Mouse (Mus musculus) intestine, embryonic 15.5 days (tissue): ENCODE data around the gene Adal. TPM values are rescaled to one million over a fixed set of nuclear protein-coding genes. Genes with fewer than 3 reads are reported as not detected.

ENCODE experiments used
- ATAC-seq: fragments of 200-750 bp; cut with Nextera tagmentation; 2 replicates; pipeline ENCODE4 v1.8.0; 2017; ENCODE audit warnings: moderate TSS enrichment, moderate library complexity
- H3K27ac ChIP-seq: fragments of 300-500 bp; sonication (generic); 2 replicates; pipeline ENCODE4 v1.5.1; 2015; ENCODE audit warnings: mild to moderate bottlenecking, inconsistent platforms
- H3K27me3 ChIP-seq: fragments of 300-500 bp; sonication (generic); replicated peaks from 2 replicates; pipeline ENCODE4 v1.6.1; 2015; ENCODE audit warnings: inconsistent platforms
- H3K36me3 ChIP-seq: fragments of 300-500 bp; sonication (generic); 2 replicates; pipeline ENCODE4 v1.6.1; 2015; ENCODE audit warnings: inconsistent platforms
- H3K4me1 ChIP-seq: fragments of 300-500 bp; sonication (generic); replicated peaks from 2 replicates; pipeline ENCODE4 v1.6.1; 2015; ENCODE audit warnings: inconsistent platforms
- H3K4me2 ChIP-seq: fragments of 300-500 bp; sonication (generic); replicated peaks from 2 replicates; pipeline ENCODE4 v1.6.1; 2015; ENCODE audit warnings: mild to moderate bottlenecking, inconsistent platforms
- H3K4me3 ChIP-seq: fragments of 300-500 bp; sonication (generic); replicated peaks from 2 replicates; pipeline ENCODE4 v1.5.1; 2015; ENCODE audit warnings: inconsistent platforms
- H3K9ac ChIP-seq: fragments of 300-500 bp; sonication (generic); 2 replicates; pipeline ENCODE4 v1.6.1; 2015; ENCODE audit warnings: inconsistent platforms
- H3K9me3 ChIP-seq: fragments of 300-500 bp; sonication (generic); 2 replicates; pipeline ENCODE4 v1.6.1; 2016; ENCODE audit warnings: inconsistent platforms
- WGBS: fragments of 180-500 bp; shearing (Covaris S2); methylation state at CpG from one replicate; pipeline ENCODE4 v1.1.7; 2015; 5-methylcytosine and 5-hydroxymethylcytosine counted together
- polyA plus RNA-seq: library from polyadenylated mRNA; unstranded; fragments of >200 nt; fragmentation: Nextera tagmentation; extraction: Ambion mirVana; gene quantifications from 2 replicates; pipeline ENCODE4 v1.2.1, GENCODE M21; 2015

Adal gene
- polyA plus RNA-seq, 1 experiment from 2014 or later = 18.2 TPM

DNA sequence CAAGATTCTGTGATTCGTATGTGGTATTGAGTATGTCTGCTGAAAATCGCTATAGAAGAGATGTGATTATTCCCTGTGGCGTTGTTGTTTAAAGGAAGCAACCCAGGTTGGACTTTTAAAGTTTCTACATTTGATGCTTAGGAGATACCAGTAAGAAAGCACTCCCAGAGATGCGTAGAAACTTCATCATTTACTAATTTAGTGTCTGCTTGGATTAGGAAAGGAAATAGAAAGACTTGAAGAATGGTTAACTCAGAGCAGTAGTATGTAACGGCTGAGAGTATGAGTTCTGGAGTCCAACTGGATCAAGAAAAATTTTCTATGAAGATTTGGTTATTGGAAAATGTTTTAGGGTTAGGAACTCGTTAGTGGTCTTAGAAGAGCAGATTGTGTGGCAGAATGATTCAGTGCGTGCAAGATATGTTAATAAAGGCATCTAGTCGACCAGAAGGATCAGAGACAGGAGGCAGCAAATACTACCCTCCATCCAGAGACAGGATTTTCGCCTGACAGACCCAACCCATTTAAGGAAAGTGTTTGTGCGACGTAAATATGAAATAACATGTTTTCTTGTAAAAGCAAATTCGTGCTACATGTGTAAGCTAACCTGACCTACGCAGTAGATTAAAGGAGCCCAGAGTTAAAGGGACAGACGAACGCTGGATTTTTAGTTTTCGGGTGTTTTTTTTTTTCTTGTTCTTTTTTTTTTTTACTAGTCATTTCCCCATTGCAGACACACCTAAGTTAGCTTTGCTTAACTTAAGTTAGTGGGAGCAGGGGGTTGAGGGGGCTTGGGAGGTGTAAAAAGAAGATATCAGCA is 1.2 kb downstream of the Adal start:
- 65% methylated on average over 16 of the region's 16 CpGs for WGBS
- H3K9me3 ChIP-seq = no peaks in the 10 kb centered on the region
- H3K27me3 ChIP-seq = no peaks in the 10 kb centered on the region
- peak overlapping the region; percentile 68 for H3K9ac ChIP-seq
- H3K4me2 ChIP-seq = peak overlapping the region; percentile 88
- H3K36me3 ChIP-seq = peaks cover 8% of the 10 kb centered on the region; the same call in 1 of the 2 replicates
- no peak for ATAC-seq
- peaks cover 13% of the 10 kb centered on the region for H3K4me1 ChIP-seq
- H3K27ac ChIP-seq = peak overlapping the region; percentile 97; the same call in 1 of the 2 replicates
- peak overlapping the region; percentile 60 for H3K4me3 ChIP-seq

- peaks cover 8% of the 10 kb centered on the region; the same call in 1 of the 2 replicates for H3K36me3 ChIP-seq
- no peaks in the 10 kb centered on the region for H3K27me3 ChIP-seq
- no peak overlapping the region for H3K27ac ChIP-seq
- H3K4me3 ChIP-seq = no peak overlapping the region
- no peak overlapping the region for H3K4me2 ChIP-seq
- ATAC-seq = no peak
- WGBS = 87% methylated on average over 2 of the region's 2 CpGs
- H3K9me3 ChIP-seq = no peaks in the 10 kb centered on the region
- H3K9ac ChIP-seq = no peak overlapping the region
- peaks cover 13% of the 10 kb centered on the region for H3K4me1 ChIP-seq
Observed at GRCm38 (mm10) chr2:121142415-121142814, 2.2 kb downstream of the Adal start.

GRCm38 (mm10) chr2:121149679-121150078 is 9.5 kb downstream of the Adal start:
- ATAC-seq = no peak
- Histone ChIP-seq H3K4me2 (no peak overlapping the region), H3K4me1 (no peaks in the 10 kb centered on the region), H3K27ac (no peak overlapping the region), H3K9ac (no peak overlapping the region), H3K36me3 (peaks cover 12% of the 10 kb centered on the region), H3K9me3 (no peaks in the 10 kb centered on the region), H3K4me3 (no peak overlapping the region), H3K27me3 (no peaks in the 10 kb centered on the region)
- WGBS = 86% methylated on average over 5 of the region's 5 CpGs

DNA sequence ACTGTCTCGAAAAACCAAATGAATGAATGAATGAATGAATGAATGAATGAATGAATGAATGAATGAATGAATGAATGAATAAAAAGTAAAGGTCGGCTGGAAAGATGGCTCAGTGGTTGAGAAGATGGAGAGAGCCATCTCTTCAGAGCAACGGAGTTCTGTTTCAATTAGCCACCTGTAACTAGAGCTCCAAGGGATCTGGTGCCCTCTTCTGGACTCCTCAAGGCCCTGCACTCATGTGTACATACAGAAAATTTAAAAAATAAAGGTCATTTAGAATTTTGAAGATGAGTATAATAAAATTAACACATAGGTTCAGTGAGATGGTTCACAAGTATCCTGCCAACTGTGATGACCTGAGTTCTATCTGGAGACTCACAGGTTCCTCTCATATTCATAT is 12.9 kb downstream of the Adal start:
- Histone ChIP-seq H3K36me3 (peaks cover 12% of the 10 kb centered on the region), H3K4me2 (no peak overlapping the region), H3K27ac (no peak overlapping the region), H3K9ac (no peak overlapping the region), H3K9me3 (no peaks in the 10 kb centered on the region), H3K4me1 (no peaks in the 10 kb centered on the region), H3K27me3 (no peaks in the 10 kb centered on the region), H3K4me3 (no peak overlapping the region)
- 86% methylated on average over 3 of the region's 3 CpGs for WGBS
- ATAC-seq = no peak

DNA sequence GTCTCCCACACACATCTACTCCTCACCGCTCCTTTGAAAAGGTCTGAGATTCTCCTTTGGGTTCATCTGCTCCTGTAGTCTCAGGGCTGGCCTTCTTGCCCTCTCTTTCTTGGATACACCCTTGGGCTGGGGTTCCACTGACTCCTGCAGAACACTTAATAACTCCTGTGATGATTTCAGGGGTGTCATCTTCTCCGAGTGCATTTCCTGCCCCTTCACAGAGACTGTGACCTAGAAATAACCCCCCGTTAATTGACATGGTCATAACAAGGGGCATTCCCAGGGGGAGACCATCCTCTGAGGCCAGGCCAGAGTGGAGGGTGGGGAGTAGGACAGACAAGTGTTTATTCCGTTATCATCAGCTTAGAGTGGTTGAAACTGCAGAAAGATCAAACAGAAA is 28.9 kb downstream of the Adal start:
- WGBS = 31% methylated on average over 4 of the region's 4 CpGs
- Histone ChIP-seq H3K4me3 (peak overlapping the region; percentile 85), H3K4me1 (peaks cover 13% of the 10 kb centered on the region), H3K9ac (peak overlapping the region; percentile 31; the same call in 1 of the 2 replicates), H3K36me3 (no peaks in the 10 kb centered on the region; the same call in 1 of the 2 replicates), H3K9me3 (no peaks in the 10 kb centered on the region), H3K4me2 (peak overlapping the region; percentile 77), H3K27me3 (no peaks in the 10 kb centered on the region), H3K27ac (no peak overlapping the region)
- ATAC-seq = no peak

- H3K27ac ChIP-seq = peak overlapping the region; percentile 89
- no peaks in the 10 kb centered on the region; the same call in 1 of the 2 replicates for H3K36me3 ChIP-seq
- no peaks in the 10 kb centered on the region for H3K27me3 ChIP-seq
- peaks cover 13% of the 10 kb centered on the region for H3K4me1 ChIP-seq
- peak overlapping the region; percentile 85 for H3K4me3 ChIP-seq
- no peak for ATAC-seq
- 3% methylated on average over 9 of the region's 9 CpGs for WGBS
- peak overlapping the region; percentile 77 for H3K4me2 ChIP-seq
- peak overlapping the region; percentile 89 for H3K9ac ChIP-seq
- H3K9me3 ChIP-seq = no peaks in the 10 kb centered on the region
Observed at GRCm38 (mm10) chr2:121169902-121170301, 29.7 kb downstream of the Adal start.

DNA sequence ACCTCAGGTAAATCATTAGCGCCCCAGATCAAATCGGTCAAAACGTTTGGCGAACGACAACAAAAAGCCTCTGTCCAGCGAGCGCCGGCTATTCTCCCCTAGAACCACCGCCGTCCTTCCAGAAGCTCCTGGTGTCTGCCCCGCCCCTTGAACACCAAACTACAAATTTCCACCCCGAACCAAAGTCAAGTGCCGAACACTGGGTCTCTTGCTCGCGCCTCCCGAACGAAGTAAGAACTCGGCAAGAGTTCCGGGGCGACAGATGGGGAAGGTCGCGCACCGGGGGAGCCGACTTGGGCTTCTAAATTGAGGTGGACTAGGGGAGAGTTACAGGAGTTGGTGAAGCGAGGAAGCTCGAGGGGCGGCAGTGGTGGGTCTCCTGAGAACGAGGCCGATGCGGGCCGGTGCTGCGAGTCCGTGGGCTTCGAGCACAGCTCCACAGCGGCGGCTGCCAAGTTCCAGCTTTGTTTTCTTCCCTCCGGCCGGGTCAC is 30.3 kb downstream of the Adal start, which contains the start of gene Tubgcp4:
Gene Tubgcp4 (plus strand): TSS at position 174 of the 491 bp plus-strand sequence.
- H3K36me3 ChIP-seq = peaks cover 3% of the 10 kb centered on the region; the same call in 1 of the 2 replicates
- H3K4me3 ChIP-seq = peak within 1 kb of the TSS; percentile 85
- peak within 1 kb of the TSS; percentile 89 for H3K27ac ChIP-seq
- H3K4me2 ChIP-seq = peak within 1 kb of the TSS; percentile 77
- ATAC-seq = peak; percentile 69
- H3K27me3 ChIP-seq = no peaks in the 10 kb centered on the region
- under 1% methylated on average over 38 of the region's 38 CpGs for WGBS
- H3K9ac ChIP-seq = peak within 1 kb of the TSS; percentile 89
- H3K9me3 ChIP-seq = no peaks in the 10 kb centered on the region
- peaks cover 13% of the 10 kb centered on the region for H3K4me1 ChIP-seq

DNA sequence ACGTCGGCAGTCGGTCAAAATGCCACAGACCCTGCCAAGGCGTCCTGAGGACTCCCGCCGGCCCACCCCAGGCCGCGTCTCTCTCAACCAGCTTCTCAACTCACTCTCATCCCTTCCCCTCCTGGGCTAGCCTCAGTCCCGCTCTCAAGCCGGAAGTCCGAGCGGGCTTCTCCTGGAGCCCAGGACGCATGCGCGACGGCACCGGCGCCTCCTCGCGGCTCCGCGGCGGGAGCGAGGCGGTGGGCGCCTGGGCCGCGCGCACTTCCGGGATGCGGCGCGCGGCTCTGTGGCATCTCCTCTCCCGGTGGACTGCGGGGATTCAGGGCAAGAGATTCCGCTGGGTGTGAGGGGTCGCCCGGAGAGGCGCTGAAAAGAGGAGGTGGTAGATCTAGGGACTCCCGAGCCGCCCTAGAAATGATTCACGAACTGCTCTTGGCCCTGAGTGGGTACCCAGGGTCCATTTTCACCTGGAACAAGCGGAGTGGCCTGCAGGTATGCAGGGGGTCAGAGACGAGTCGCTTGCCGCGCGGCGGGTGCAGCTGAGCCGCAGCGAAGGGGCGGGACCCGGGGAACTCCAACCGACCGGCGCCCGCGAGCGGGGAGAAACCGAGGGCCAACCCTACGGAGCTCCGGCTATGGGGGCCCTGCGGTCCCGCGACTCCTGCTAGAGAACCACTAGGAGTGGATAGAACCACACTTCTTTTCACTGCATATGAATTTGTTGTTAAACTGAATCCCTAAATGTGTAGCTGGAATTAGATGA is 30.9 kb downstream of the Adal start, which contains the start of gene Zscan29:
Gene Zscan29 (minus strand): TSS at position 146 of the 763 bp plus-strand sequence.
- Histone ChIP-seq H3K27ac (peak within 1 kb of the TSS; percentile 89), H3K4me3 (peak within 1 kb of the TSS; percentile 85), H3K4me1 (peaks cover 13% of the 10 kb centered on the region), H3K27me3 (no peaks in the 10 kb centered on the region), H3K4me2 (peak within 1 kb of the TSS; percentile 77), H3K9me3 (no peaks in the 10 kb centered on the region), H3K9ac (peak within 1 kb of the TSS; percentile 89), H3K36me3 (peaks cover 3% of the 10 kb centered on the region; the same call in 1 of the 2 replicates)
- under 1% methylated on average over 64 of the region's 66 CpGs for WGBS
- ATAC-seq = peak; percentile 98

- Histone ChIP-seq H3K27ac (no peak overlapping the region), H3K4me1 (no peaks in the 10 kb centered on the region), H3K27me3 (no peaks in the 10 kb centered on the region), H3K9ac (no peak overlapping the region), H3K4me2 (no peak overlapping the region), H3K36me3 (peaks cover 14% of the 10 kb centered on the region), H3K9me3 (no peaks in the 10 kb centered on the region), H3K4me3 (no peak overlapping the region)
- 90% methylated on average over 3 of the region's 3 CpGs for WGBS
- no peak for ATAC-seq
Observed at GRCm38 (mm10) chr2:121178828-121179479, 38.7 kb downstream of the Adal start.

- no peak overlapping the region for H3K4me3 ChIP-seq
- ATAC-seq = no peak
- H3K9ac ChIP-seq = no peak overlapping the region
- H3K4me1 ChIP-seq = no peaks in the 10 kb centered on the region
- no peaks in the 10 kb centered on the region for H3K9me3 ChIP-seq
- H3K36me3 ChIP-seq = peaks cover 20% of the 10 kb centered on the region
- WGBS = 78% methylated on average over 5 of the region's 5 CpGs
- no peaks in the 10 kb centered on the region for H3K27me3 ChIP-seq
- no peak overlapping the region for H3K27ac ChIP-seq
- no peak overlapping the region for H3K4me2 ChIP-seq
Observed at GRCm38 (mm10) chr2:121183431-121183830, 43.2 kb downstream of the Adal start.

DNA sequence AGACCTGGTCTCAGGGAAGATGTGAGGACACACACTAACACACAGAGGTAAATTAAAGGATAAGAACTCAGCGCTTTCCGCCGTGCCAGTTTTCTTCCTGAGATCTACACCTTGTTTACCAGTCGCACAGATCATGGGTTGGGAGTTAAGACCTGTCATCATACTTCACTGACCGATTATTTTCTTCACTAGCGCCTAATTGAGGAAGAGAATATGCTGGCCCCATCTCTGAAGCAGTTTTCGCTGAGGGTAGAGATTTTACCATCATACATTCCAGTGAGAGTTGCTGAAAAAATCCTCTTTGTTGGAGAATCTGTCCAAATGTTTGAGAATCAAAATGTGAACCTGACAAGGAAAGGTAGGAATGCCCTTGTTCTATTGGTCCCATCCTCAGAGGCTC is 43.9 kb downstream of the Adal start:
- Histone ChIP-seq H3K4me3 (no peak overlapping the region), H3K4me1 (no peaks in the 10 kb centered on the region), H3K4me2 (no peak overlapping the region), H3K9me3 (no peaks in the 10 kb centered on the region), H3K27ac (no peak overlapping the region), H3K36me3 (peaks cover 20% of the 10 kb centered on the region), H3K9ac (no peak overlapping the region), H3K27me3 (no peaks in the 10 kb centered on the region)
- 94% methylated on average over 7 of the region's 7 CpGs for WGBS
- ATAC-seq = no peak

- WGBS = 80% methylated on average over 1 of the region's 1 CpGs
- Histone ChIP-seq H3K4me1 (no peaks in the 10 kb centered on the region), H3K9me3 (no peaks in the 10 kb centered on the region), H3K36me3 (peaks cover 40% of the 10 kb centered on the region), H3K27me3 (no peaks in the 10 kb centered on the region), H3K4me2 (no peak overlapping the region), H3K4me3 (no peak overlapping the region), H3K27ac (no peak overlapping the region), H3K9ac (no peak overlapping the region)
- ATAC-seq = no peak
Observed at GRCm38 (mm10) chr2:121188530-121188929, 48.3 kb downstream of the Adal start.
